Mouse (Mus musculus): ENCODE measurements around the gene Dhx58. TPM values are rescaled to one million over a fixed set of nuclear protein-coding genes. Genes with fewer than 3 reads are reported as not detected.

Gene Dhx58
- 4.3 TPM for polyA plus RNA-seq (2014; fragmentation: Illumina TruSeq; extraction: RNeasy Lipid Tissue Mini Kit (QIAGEN cat#74804); ENCODE audit: low read depth, low replicate concordance)

DNA sequence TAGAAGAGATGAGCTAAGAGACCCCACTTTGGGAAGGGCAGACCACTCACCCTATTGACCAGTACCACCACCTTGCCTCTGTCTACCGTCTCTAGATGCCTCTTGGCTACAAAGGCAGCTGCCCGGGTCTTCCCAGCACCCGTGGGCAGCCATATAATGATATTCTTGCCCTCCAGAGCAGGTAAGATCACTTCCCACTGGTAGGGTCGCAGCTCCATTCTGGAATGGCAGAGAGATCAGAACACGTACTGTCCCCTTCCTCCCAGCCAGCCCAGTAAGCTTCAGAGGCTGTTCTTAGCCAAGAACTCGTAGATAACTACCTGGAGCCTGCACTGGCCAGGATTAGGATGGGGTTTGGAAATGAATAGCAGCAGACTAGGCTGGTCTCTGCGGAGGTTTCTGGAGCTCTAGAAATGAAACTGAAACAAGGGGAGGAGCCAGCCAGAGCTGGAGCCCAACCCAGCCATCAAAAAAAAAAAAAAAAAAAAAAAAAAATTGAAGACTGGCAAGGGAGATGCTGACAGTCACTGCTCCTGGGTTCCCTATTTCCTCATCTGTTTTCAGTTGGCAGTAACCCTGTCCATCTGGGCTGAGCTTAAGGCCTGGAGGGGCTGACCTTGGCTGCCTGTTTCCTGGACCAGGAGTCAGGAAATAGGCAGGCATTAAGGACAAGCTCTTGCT is at the start of gene Dhx58:
Dhx58 (minus strand) TSS at position 421 of the 681 bp plus-strand sequence.

DNA sequence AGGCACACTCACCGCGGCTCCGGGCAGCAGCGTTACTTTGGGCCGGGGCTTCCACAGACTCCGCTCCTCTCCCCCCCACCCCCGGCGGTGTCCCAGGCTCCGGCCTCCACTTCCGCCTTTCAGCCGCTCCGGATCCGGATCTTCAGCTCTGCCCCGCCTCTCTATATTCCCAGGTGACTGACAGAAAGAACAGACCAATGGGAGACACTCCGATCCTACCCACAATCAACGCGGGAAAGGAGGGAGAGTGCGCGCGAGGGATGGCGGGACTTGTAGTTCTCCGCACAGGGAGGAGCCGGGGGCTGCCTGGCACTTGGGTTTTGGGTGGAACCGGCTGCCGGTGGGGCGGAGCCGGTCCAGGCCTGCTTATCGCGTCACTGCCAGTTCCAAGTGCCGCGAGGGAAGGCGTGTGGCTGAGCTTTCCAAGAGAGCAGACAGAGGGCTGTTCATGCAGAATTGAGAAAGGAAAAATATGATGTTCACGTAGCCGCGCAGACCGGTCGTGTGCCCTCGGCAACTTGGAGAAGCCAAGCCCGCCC is 34.1 kb upstream of the Dhx58 start, which contains the start of gene Rab5c:
Rab5c (minus strand) TSS at position 150 of the 539 bp plus-strand sequence.

DNA sequence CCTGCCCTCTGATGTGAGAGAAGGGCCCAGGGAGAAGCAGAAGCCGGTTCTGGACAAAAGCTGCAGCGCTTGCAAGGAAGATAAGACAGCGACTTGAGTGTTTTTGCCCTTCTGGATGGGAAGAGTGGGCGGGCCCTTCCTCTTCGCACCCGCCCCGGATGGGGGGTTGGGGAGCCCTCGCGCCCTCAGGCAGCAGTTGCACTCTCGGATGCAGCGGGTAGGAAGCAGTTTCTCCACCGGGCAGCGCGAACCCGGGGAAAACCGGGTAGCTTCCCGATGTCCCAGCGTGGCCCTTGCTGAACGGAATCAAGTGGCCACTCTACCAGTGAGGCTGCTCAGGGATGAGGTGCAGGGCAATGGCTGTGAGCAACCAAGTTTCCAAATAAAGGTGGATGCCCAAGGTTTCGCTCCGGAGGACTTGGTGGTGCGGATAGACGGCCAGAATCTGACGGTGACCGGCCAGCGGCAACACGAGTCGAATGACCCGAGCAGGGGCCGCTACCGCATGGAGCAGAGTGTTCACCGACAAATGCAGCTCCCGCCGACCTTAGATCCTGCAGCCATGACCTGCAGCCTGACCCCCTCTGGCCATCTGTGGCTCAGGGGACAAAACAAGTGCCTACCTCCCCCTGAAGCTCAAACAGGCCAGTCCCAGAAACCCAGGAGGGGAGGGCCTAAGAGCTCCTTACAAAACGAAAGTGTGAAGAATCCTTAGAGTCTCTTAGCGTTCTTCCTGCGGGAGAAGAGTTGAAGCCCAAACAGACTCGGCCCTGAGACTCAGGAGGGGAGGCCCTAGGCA is 9.9 kb upstream of the Dhx58 start, which contains the start of gene Hspb9:
Hspb9 (plus strand) TSS at position 116 of the 799 bp plus-strand sequence.

DNA sequence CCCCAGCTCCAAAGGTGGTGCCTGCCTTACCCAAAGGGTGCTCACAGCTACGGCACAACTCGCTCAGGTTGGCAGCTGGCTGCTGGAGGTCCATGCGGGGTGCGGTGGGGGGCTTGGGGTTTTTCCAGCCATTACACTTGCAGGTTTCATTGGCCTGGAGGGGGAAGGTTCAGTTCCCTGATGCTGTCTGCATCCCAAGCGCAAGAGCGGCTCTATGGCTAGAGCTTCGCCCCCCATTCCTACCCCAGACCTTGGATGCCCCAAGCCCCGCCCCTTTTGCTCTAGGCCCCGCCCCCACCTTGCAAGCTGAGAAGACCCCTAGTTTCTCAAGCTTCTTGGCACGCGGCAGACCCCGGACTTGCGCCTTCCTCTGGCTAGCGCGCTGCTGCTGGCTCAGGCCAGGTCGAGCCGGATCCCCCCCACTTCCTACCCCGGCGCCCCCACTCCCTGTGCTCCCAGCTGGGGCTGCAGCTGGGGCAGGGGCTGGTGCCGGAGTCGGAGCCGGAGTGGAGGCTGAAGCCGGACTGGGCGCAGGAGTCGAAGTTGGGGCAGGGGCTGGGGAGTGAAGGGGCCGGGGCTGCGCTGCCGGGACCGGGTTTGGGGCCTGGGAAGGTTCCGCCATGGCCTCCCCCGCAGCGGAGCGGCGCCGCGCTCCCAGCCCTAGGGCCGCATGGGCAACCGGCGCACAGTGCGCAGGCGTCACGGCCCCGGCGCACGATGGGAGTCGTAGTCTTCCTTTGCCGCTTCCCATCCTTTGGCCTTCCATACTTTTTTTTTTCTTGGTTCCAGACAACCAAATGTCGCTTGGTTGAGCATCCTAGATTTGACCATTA is 7.9 kb upstream of the Dhx58 start, which contains the start of gene Kat2a:
Kat2a (minus strand) TSS at position 683 of the 833 bp plus-strand sequence.

DNA sequence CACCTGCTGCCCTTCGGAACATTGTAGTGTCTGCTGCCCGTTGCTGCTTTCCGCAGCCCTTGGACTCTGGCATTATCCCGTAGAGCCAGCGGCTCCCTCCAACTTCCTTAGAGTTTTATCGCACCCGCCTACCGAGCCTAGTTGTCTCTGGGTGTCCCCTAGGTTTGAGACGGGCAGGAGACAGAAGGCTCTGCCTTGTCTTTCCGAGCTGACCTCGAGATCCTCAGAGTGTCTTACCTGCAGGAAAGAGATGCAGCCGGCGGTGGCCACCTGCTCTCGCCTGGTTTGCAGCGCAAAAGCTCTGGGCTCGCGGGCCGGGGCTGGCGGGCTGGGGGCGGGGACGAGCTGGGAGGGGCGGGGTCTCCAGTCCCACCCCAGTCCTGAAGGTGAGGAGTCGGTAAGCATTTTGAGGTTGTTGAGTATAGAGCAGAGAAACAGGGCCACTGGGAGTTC is 11.9 kb downstream of the Dhx58 start, which contains the start of gene Zfp385c:
Zfp385c (minus strand) TSS at position 292 of the 453 bp plus-strand sequence.

Other genes with a start within 250 kb of the Dhx58 start
- gene Klhl11, start 231.5 kb downstream of the Dhx58 start, polyA plus RNA-seq (2014; fragmentation: Illumina TruSeq; extraction: RNeasy Lipid Tissue Mini Kit (QIAGEN cat#74804); ENCODE audit: low read depth, low replicate concordance): 3.8 TPM
- gene Acly, start 176.3 kb downstream of the Dhx58 start, polyA plus RNA-seq (2014; fragmentation: Illumina TruSeq; extraction: RNeasy Lipid Tissue Mini Kit (QIAGEN cat#74804); ENCODE audit: low read depth, low replicate concordance): 416 TPM
- 7.9 TPM for gene Ttc25, start 158.7 kb downstream of the Dhx58 start, polyA plus RNA-seq (2014; fragmentation: Illumina TruSeq; extraction: RNeasy Lipid Tissue Mini Kit (QIAGEN cat#74804); ENCODE audit: low read depth, low replicate concordance)
- gene Cnp, start 129.4 kb downstream of the Dhx58 start, polyA plus RNA-seq (2014; fragmentation: Illumina TruSeq; extraction: RNeasy Lipid Tissue Mini Kit (QIAGEN cat#74804); ENCODE audit: low read depth, low replicate concordance): 21.8 TPM
- 36.0 TPM for gene Nkiras2, start 85.0 kb downstream of the Dhx58 start, polyA plus RNA-seq (2014; fragmentation: Illumina TruSeq; extraction: RNeasy Lipid Tissue Mini Kit (QIAGEN cat#74804); ENCODE audit: low read depth, low replicate concordance)
- 171 TPM for gene Dnajc7, start 84.1 kb downstream of the Dhx58 start, polyA plus RNA-seq (2014; fragmentation: Illumina TruSeq; extraction: RNeasy Lipid Tissue Mini Kit (QIAGEN cat#74804); ENCODE audit: low read depth, low replicate concordance)
- gene Zfp385c, start 11.8 kb downstream of the Dhx58 start, polyA plus RNA-seq (2014; fragmentation: Illumina TruSeq; extraction: RNeasy Lipid Tissue Mini Kit (QIAGEN cat#74804); ENCODE audit: low read depth, low replicate concordance): 0.17 TPM
- gene Kat2a, start 8.2 kb upstream of the Dhx58 start, polyA plus RNA-seq (2014; fragmentation: Illumina TruSeq; extraction: RNeasy Lipid Tissue Mini Kit (QIAGEN cat#74804); ENCODE audit: low read depth, low replicate concordance): 20.7 TPM
- 32.9 TPM for gene Hspb9, start 9.6 kb upstream of the Dhx58 start, polyA plus RNA-seq (2014; fragmentation: Illumina TruSeq; extraction: RNeasy Lipid Tissue Mini Kit (QIAGEN cat#74804); ENCODE audit: low read depth, low replicate concordance)
- gene Rab5c, start 33.9 kb upstream of the Dhx58 start, polyA plus RNA-seq (2014; fragmentation: Illumina TruSeq; extraction: RNeasy Lipid Tissue Mini Kit (QIAGEN cat#74804); ENCODE audit: low read depth, low replicate concordance): 132 TPM
- gene Kcnh4, start 55.7 kb upstream of the Dhx58 start, polyA plus RNA-seq (2014; fragmentation: Illumina TruSeq; extraction: RNeasy Lipid Tissue Mini Kit (QIAGEN cat#74804); ENCODE audit: low read depth, low replicate concordance): 0.60 TPM
- gene Hcrt, start 58.7 kb upstream of the Dhx58 start, polyA plus RNA-seq (2014; fragmentation: Illumina TruSeq; extraction: RNeasy Lipid Tissue Mini Kit (QIAGEN cat#74804); ENCODE audit: low read depth, low replicate concordance): not detected
- gene Ghdc, start 66.7 kb upstream of the Dhx58 start, polyA plus RNA-seq (2014; fragmentation: Illumina TruSeq; extraction: RNeasy Lipid Tissue Mini Kit (QIAGEN cat#74804); ENCODE audit: low read depth, low replicate concordance): 16.4 TPM
- gene Stat5b, start 146.5 kb upstream of the Dhx58 start, polyA plus RNA-seq (2014; fragmentation: Illumina TruSeq; extraction: RNeasy Lipid Tissue Mini Kit (QIAGEN cat#74804); ENCODE audit: low read depth, low replicate concordance): 23.3 TPM
- gene Stat5a, start 155.1 kb upstream of the Dhx58 start, polyA plus RNA-seq (2014; fragmentation: Illumina TruSeq; extraction: RNeasy Lipid Tissue Mini Kit (QIAGEN cat#74804); ENCODE audit: low read depth, low replicate concordance): 31.5 TPM
- gene Stat3, start 235.3 kb upstream of the Dhx58 start, polyA plus RNA-seq (2014; fragmentation: Illumina TruSeq; extraction: RNeasy Lipid Tissue Mini Kit (QIAGEN cat#74804); ENCODE audit: low read depth, low replicate concordance): 70.6 TPM